Mouse (Mus musculus): ENCODE measurements around the gene Defb15. TPM values are rescaled to one million over a fixed set of nuclear protein-coding genes. Genes with fewer than 3 reads are reported as not detected.
"Not testable (repeated sequence)": the region's sequence is repeated elsewhere in the genome, so short reads cannot be mapped to it uniquely, and the experiment has no call there.

Defb15 gene
- not detected in 2 replicates for polyA plus RNA-seq (2016; fragmentation: Nextera tagmentation; extraction: Ambion mirVana)

- no peak within 1 kb of the TSS for H3K9ac ChIP-seq
- no peak within 1 kb of the TSS for H3K4me3 ChIP-seq
- H3K4me2 ChIP-seq (replicated peaks): no peak within 1 kb of the TSS
- H3K27me3 ChIP-seq (replicated peaks): no peaks in the 10 kb centered on the region
- no peaks in the 10 kb centered on the region for H3K4me1 ChIP-seq
- no peak within 1 kb of the TSS for H3K27ac ChIP-seq
- WGBS: 92% methylated on average over 6 of the region's 6 CpGs
- no peak for ATAC-seq (ENCODE audit: low FRiP score, low read depth)
- H3K36me3 ChIP-seq: no peaks in the 10 kb centered on the region
- 0 out of 2 replicates have a peak, but pooled peaks cover 7% of the 10 kb centered on the region for H3K9me3 ChIP-seq
These were observed at the start of gene Defb15 for GRCm38 (mm10) chr8:21932610-21933009. Gene Defb15 (minus strand): TSS chr8:21932710.

DNA sequence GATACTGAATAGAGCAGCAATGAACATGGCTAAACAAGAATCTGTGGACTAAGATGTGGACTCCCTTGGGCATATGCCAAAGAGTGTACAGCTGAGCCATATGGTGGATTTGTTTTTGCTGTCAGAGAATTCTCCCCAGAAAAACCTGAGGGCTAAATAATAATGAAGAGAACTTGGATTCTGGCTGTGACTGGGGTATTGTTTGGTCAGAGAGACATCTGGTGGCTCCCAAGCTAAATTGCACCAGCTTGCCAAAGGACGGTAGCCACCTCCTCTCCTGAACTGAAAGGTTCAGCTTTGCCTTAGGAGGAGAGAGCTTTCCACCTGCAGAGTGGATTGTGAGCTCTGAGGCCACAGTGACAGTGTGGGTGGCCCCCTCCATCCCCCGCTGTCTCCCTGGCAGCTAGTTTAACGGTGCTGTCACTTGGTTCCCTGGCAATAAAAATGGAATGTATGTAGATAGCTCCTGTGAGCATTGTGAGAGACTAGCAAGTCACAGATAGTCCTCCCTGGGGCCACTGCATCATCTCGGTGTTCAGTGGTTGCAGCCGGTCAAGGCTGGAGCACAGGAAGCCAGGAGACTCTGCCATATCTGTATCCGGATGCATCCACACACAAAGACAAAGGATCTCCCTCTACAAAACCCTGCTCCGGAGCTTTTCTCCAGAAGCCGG is 49.3 kb upstream of the Defb15 start:
- Histone ChIP-seq H3K9me3 (no peaks in the 10 kb centered on the region), H3K27me3 (replicated peaks) (no peaks in the 10 kb centered on the region), H3K9ac (no peak overlapping the region), H3K4me3 (no peak overlapping the region), H3K4me2 (replicated peaks) (no peak overlapping the region), H3K4me1 (no peaks in the 10 kb centered on the region), H3K36me3 (no peaks in the 10 kb centered on the region), H3K27ac (no peak overlapping the region)
- peak; percentile 50; the same call in 1 of the 2 replicates for ATAC-seq (ENCODE audit: low FRiP score, low read depth)
- 52% methylated on average over 8 of the region's 8 CpGs for WGBS

DNA sequence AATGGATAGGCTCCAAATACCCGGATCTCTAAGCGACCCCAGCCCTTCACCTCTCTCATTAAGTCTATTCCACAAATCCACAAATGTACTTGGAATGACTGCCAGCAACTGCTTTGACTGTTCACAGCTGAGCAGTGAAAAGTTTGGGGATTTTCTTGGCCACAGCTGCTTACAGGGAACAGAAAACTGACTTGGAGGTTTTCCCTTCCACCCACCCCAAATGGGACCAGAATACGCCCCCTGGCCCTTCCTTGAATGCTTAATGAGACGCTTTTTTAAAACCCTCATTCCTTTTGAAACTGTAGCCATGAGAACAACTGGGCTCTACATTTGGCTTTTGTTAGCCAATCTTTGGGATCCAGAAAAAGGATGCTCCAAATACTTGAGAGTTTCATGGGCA is 45.7 kb upstream of the Defb15 start:
- no peaks in the 10 kb centered on the region for H3K4me1 ChIP-seq
- H3K9ac ChIP-seq: no peak overlapping the region
- H3K4me3 ChIP-seq: no peak overlapping the region
- H3K27me3 ChIP-seq (replicated peaks): no peaks in the 10 kb centered on the region
- ATAC-seq (ENCODE audit: low FRiP score, low read depth): no peak
- WGBS: 64% methylated on average over 4 of the region's 4 CpGs
- H3K4me2 ChIP-seq (replicated peaks): no peak overlapping the region
- no peak overlapping the region for H3K27ac ChIP-seq
- H3K36me3 ChIP-seq: no peaks in the 10 kb centered on the region
- no peaks in the 10 kb centered on the region for H3K9me3 ChIP-seq

DNA sequence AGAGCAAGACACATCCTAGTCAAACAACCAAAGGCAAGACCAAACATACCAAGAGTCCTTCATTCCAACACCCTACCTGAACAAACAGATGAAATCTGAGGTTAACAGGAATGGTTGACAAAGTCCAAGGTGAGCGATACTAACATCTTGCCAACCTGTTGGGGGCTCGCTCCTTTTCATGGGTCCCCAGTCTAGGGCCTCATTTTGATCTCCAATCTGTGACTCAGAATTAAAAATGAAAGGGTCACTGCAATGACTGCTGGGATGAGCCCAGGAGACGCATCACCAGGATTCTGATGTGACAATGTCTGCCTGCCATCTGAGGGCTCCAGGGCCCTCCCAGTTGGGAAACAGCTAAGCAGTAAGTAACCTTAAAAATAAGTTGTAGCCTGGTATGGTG is 37.0 kb upstream of the Defb15 start, which contains the start of gene Ccdc70:
Gene Ccdc70 (plus strand): TSS at position 301 of the 400 bp plus-strand sequence.
- Histone ChIP-seq H3K9me3 (no peaks in the 10 kb centered on the region), H3K4me2 (replicated peaks) (no peak within 1 kb of the TSS), H3K9ac (no peak within 1 kb of the TSS), H3K27ac (no peak within 1 kb of the TSS), H3K4me3 (no peak within 1 kb of the TSS), H3K36me3 (no peaks in the 10 kb centered on the region), H3K4me1 (no peaks in the 10 kb centered on the region), H3K27me3 (replicated peaks) (no peaks in the 10 kb centered on the region)
- no peak for ATAC-seq (ENCODE audit: low FRiP score, low read depth)
- 91% methylated on average over 3 of the region's 3 CpGs for WGBS

DNA sequence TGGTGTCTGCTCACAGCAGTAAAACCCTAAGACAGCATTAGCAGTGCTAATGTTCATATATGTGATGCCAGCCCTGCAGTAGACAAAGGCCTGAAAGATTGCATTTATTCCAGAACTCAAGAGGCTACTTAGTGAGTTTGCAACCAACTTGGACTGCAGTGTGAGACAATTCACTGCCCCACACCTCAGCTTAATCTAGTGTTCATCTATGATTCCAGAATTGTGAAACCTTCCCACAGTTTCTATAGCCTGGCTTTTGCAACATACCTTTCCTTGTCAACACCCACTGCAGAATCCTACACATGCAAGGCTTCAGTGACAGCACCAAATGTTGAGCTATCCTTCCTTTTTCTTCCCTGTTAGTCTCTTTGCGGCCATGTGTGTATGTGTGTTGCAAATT is 34.1 kb upstream of the Defb15 start:
- 80% methylated on average over 1 of the region's 1 CpGs for WGBS

GRCm38 (mm10) chr8:21958414-21958813 is 25.9 kb upstream of the Defb15 start, which contains the start of gene Fam90a1a:
Gene Fam90a1a (plus strand): TSS chr8:21958714.
- no peak within 1 kb of the TSS for H3K27ac ChIP-seq
- H3K36me3 ChIP-seq: no peaks in the 10 kb centered on the region
- no peaks in the 10 kb centered on the region for H3K27me3 ChIP-seq (replicated peaks)
- no peaks in the 10 kb centered on the region for H3K9me3 ChIP-seq
- H3K4me3 ChIP-seq: no peak within 1 kb of the TSS
- H3K9ac ChIP-seq: no peak within 1 kb of the TSS
- WGBS: 94% methylated on average over 2 of the region's 2 CpGs
- H3K4me2 ChIP-seq (replicated peaks): no peak within 1 kb of the TSS
- ATAC-seq (ENCODE audit: low FRiP score, low read depth): no peak
- H3K4me1 ChIP-seq: no peaks in the 10 kb centered on the region

More for the DNA sequence above, 34.1 kb upstream of the Defb15 start:
- Histone ChIP-seq H3K27me3 (replicated peaks) (no peaks in the 10 kb centered on the region), H3K4me3 (no peak overlapping the region), H3K4me2 (replicated peaks) (no peak overlapping the region), H3K36me3 (no peaks in the 10 kb centered on the region), H3K9ac (no peak overlapping the region), H3K27ac (no peak overlapping the region), H3K4me1 (no peaks in the 10 kb centered on the region), H3K9me3 (no peaks in the 10 kb centered on the region)
- no peak for ATAC-seq (ENCODE audit: low FRiP score, low read depth)

- no peak for ATAC-seq (ENCODE audit: low FRiP score, low read depth)
- Histone ChIP-seq H3K4me2 (replicated peaks) (no peak overlapping the region), H3K27ac (no peak overlapping the region), H3K36me3 (no peaks in the 10 kb centered on the region), H3K27me3 (replicated peaks) (no peaks in the 10 kb centered on the region), H3K9ac (no peak overlapping the region), H3K4me1 (no peaks in the 10 kb centered on the region), H3K9me3 (no peaks in the 10 kb centered on the region), H3K4me3 (no peak overlapping the region)
- 84% methylated on average over 3 of the region's 3 CpGs for WGBS
These were observed 23.8 kb upstream of the Defb15 start for GRCm38 (mm10) chr8:21956336-21956735.

- Histone ChIP-seq H3K27ac (no peak overlapping the region), H3K9me3 (no peaks in the 10 kb centered on the region), H3K4me2 (replicated peaks) (no peak overlapping the region), H3K4me1 (no peaks in the 10 kb centered on the region), H3K9ac (no peak overlapping the region), H3K4me3 (no peak overlapping the region), H3K36me3 (no peaks in the 10 kb centered on the region), H3K27me3 (replicated peaks) (no peaks in the 10 kb centered on the region)
- 10% methylated on average over 9 of the region's 9 CpGs for WGBS
- 0 out of 2 replicates have a peak, but pooled peaks have one; percentile 13 for ATAC-seq (ENCODE audit: low FRiP score, low read depth)
These were observed 22.8 kb upstream of the Defb15 start for GRCm38 (mm10) chr8:21955321-21955720.

- H3K4me2 ChIP-seq (replicated peaks): no peak overlapping the region
- H3K4me3 ChIP-seq: no peak overlapping the region
- H3K36me3 ChIP-seq: no peaks in the 10 kb centered on the region
- no peaks in the 10 kb centered on the region for H3K27me3 ChIP-seq (replicated peaks)
- WGBS: 69% methylated on average over 9 of the region's 9 CpGs
- ATAC-seq (ENCODE audit: low FRiP score, low read depth): no peak
- no peak overlapping the region for H3K27ac ChIP-seq
- no peaks in the 10 kb centered on the region for H3K4me1 ChIP-seq
- no peaks in the 10 kb centered on the region for H3K9me3 ChIP-seq
- no peak overlapping the region for H3K9ac ChIP-seq
These were observed 15.0 kb upstream of the Defb15 start for GRCm38 (mm10) chr8:21947311-21948017.

GRCm38 (mm10) chr8:21946462-21946861 is 14.0 kb upstream of the Defb15 start, which contains the start of gene Defb13:
Gene Defb13 (plus strand): TSS chr8:21946762.
- Histone ChIP-seq H3K4me1 (no peaks in the 10 kb centered on the region), H3K27ac (no peak within 1 kb of the TSS), H3K4me3 (no peak within 1 kb of the TSS), H3K36me3 (no peaks in the 10 kb centered on the region), H3K4me2 (replicated peaks) (no peak within 1 kb of the TSS), H3K9ac (no peak within 1 kb of the TSS), H3K27me3 (replicated peaks) (no peaks in the 10 kb centered on the region), H3K9me3 (no peaks in the 10 kb centered on the region)
- 81% methylated on average over 6 of the region's 6 CpGs for WGBS
- ATAC-seq (ENCODE audit: low FRiP score, low read depth): no peak

- H3K9ac ChIP-seq; H3K9me3 ChIP-seq; H3K27ac ChIP-seq; ATAC-seq (ENCODE audit: low FRiP score, low read depth); H3K4me1 ChIP-seq; H3K4me2 ChIP-seq (replicated peaks); H3K27me3 ChIP-seq (replicated peaks); H3K4me3 ChIP-seq; H3K36me3 ChIP-seq: not testable (repeated sequence)
- 92% methylated on average over 4 of the region's 4 CpGs for WGBS
These were observed 5.5 kb upstream of the Defb15 start, which contains the start of gene Defb35 for GRCm38 (mm10) chr8:21938052-21938451. Gene Defb35 (plus strand): TSS chr8:21938352.

GRCm38 (mm10) chr8:21930754-21931153 is 1.8 kb downstream of the Defb15 start:
- not testable (repeated sequence) for ATAC-seq (ENCODE audit: low FRiP score, low read depth); H3K36me3 ChIP-seq; H3K4me2 ChIP-seq (replicated peaks); H3K27me3 ChIP-seq (replicated peaks); H3K4me3 ChIP-seq; H3K9me3 ChIP-seq; H3K9ac ChIP-seq; H3K27ac ChIP-seq; H3K4me1 ChIP-seq
- WGBS: 72% methylated on average over 3 of the region's 3 CpGs

Measured in neural tube, embryonic 12.5 days (tissue).